8 mouse cellular contexts compared by ENCODE assay signal in the genomic region with DNA sequence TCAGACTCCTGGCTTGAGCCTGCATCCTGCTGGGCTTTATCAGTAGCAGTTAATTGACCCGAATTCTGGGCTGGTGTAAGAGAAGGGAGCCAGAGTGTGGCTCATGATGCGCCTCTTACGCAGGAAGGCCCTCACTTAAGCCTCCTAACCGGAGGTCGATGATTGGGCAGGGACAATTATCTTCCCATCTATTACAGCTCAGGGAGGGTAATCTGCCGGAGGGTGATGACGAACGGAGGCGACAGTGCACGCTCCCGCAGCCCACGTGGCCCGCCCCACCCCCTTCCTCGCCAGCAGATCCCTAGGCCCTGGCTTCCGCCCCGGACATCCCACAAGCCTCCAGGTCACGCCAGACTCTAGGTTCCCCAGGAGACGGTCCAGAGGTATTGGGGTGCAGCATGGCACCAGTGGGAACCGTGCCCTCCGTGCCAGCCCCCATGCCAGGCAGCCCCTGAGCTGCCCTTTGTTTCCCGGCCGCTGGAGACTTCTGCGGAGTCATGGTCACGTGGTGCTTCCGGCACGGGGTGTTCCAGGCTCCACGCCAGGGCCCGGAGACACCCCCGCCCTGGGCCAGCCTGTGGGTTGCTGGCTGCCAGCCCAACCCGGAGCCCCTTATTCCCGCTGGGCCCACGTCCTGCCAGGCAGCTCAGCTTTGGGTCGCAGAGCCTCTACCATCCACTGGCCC. TPM values are rescaled to one million over a fixed set of nuclear protein-coding genes. Genes with fewer than 3 reads are reported as not detected.
DNase-seq lines count a peak whose midpoint lies in the region; ATAC-seq and TF ChIP-seq lines count a peak whose summit lies in the region.

No protein-coding gene starts in this region.

- no peaks in the 10 kb centered on the region for H3K9me3 ChIP-seq in hindbrain, postnatal 0 days (ENCODE audit: low read length)

- WGBS in hindbrain, postnatal 0 days = 5% methylated on average over 33 of the region's 33 CpGs

- peak; percentile 93 for ATAC-seq in hindbrain, postnatal 0 days
- peak; percentile 89 for ATAC-seq in megakaryocyte, adult 5-6 weeks (ENCODE audit: poor library complexity, severe bottlenecking)

- H3K27me3 ChIP-seq in hindbrain, postnatal 0 days (ENCODE audit: insufficient read depth, low read length) = no peaks in the 10 kb centered on the region

- H3K27ac ChIP-seq in gastrocnemius, adult 2 months = peak overlapping the region; percentile 94
- H3K27ac ChIP-seq in hindbrain, postnatal 0 days = peak overlapping the region; percentile 93

- H3K9ac ChIP-seq in hindbrain, postnatal 0 days (replicated peaks; ENCODE audit: low read length) = peak overlapping the region; percentile 50

- H3K36me3 ChIP-seq in hindbrain, postnatal 0 days (ENCODE audit: insufficient read depth, low read length) = no peaks in the 10 kb centered on the region

- peak overlapping the region; percentile 55 for H3K4me2 ChIP-seq in hindbrain, postnatal 0 days (ENCODE audit: low read depth, low read length)

- peak overlapping the region; percentile 72 for H3K4me3 ChIP-seq in gastrocnemius, adult 2 months
- peak overlapping the region; percentile 22; the same call in 1 of the 2 replicates for H3K4me3 ChIP-seq in hindbrain, postnatal 0 days (ENCODE audit: low read length)

- TF ChIP-seq CTCF in gastrocnemius, adult 2 months (IDR thresholded peaks at IDR 0.05) = no peak
- peak; percentile 3; the same call in 1 of the 2 replicates for TF ChIP-seq CTCF in hindbrain, postnatal 0 days (IDR thresholded peaks at IDR 0.05; ENCODE audit: low read depth)

- intact Hi-C loops in gastrocnemius, adult 2 months (cut with DNase I) = loop anchor here (5.0 kb wide), 1 partner anchor 40 kb away; no protein-coding TSS in a partner anchor

- DNase-seq in ZHBTc4 (ENCODE audit: low read depth, low spot score) = peak; percentile 84
- DNase-seq in cerebellum, postnatal 4 days (ENCODE audit: low spot score in 2 of 2) = peak; percentile 84 to 90
- DNase-seq in gastrocnemius, adult 2 months = peak; percentile 90
- DNase-seq in hindbrain, postnatal 0 days (ENCODE audit: low spot score) = peak; percentile 93
- DNase-seq in left cerebral cortex, adult 8-10 months (ENCODE audit: low spot score in 2 of 2) = peak; percentile 82 to 91
- DNase-seq in right cerebral cortex, adult 18-20 months = peak; percentile 93
- DNase-seq in urinary bladder, adult 2 months (ENCODE audit: low spot score) = peak; percentile 84

- H3K4me1 ChIP-seq in hindbrain, postnatal 0 days (ENCODE audit: insufficient read depth, low read length) = peaks cover 20% of the 10 kb centered on the region

RNA-seq across cellular contexts. Expression of a gene that starts 9.0 kb away (rescaled TPM):
- under 1 TPM; 0.59 to 0.99 TPM for total RNA-seq in gastrocnemius, adult 2 months (2021)
- not detected in 2 replicates for total RNA-seq in hindbrain, postnatal 0 days (2014; rRNA removed)
- polyA plus RNA-seq in hindbrain, postnatal 0 days (2015; fragmentation: Nextera tagmentation; extraction: Ambion mirVana) = 0.26 and 0.40 TPM in 2 replicates
- total RNA-seq in left cerebral cortex, adult 8-10 months (2022) = 1 to 10 TPM in 2 of 4 experiments, under 1 TPM in 2; 0.59 to 1.7 (median 1.2) TPM
- total RNA-seq in megakaryocyte, adult 5-6 weeks (2015) = 0.25 TPM in 1 of 2 replicates, not detected in the other
- 0.18 TPM in 1 of 2 replicates, not detected in the other for total RNA-seq in megakaryocyte, adult 5-6 weeks (2017)
- polyA plus RNA-seq in urinary bladder, adult 2 months (2012; rRNA removed) = 2.2 and 2.8 TPM in 2 replicates

RNA-seq across cellular contexts. Expression of a gene that starts 31.7 kb away (rescaled TPM):
- total RNA-seq in gastrocnemius, adult 2 months (2021) = 1 to 10 TPM; 6.8 to 9.7 TPM
- total RNA-seq in hindbrain, postnatal 0 days (2014; rRNA removed) = 5.8 and 10.6 TPM in 2 replicates
- polyA plus RNA-seq in hindbrain, postnatal 0 days (2015; fragmentation: Nextera tagmentation; extraction: Ambion mirVana) = 10.0 and 11.2 TPM in 2 replicates
- 10 to 100 TPM in 2 of 4 experiments, 1 to 10 TPM in 2; 2.9 to 16.9 (median 10.0) TPM for total RNA-seq in left cerebral cortex, adult 8-10 months (2022)
- total RNA-seq in megakaryocyte, adult 5-6 weeks (2015) = 164 and 167 TPM in 2 replicates
- 341 and 407 TPM in 2 replicates for total RNA-seq in megakaryocyte, adult 5-6 weeks (2017)
- polyA plus RNA-seq in urinary bladder, adult 2 months (2012; rRNA removed) = 115 and 129 TPM in 2 replicates

Comparison
In these comparisons a context has a peak if more than half of its experiments do, and no peak if none do; other contexts are left out.
1. Peak in every context shown above with its lines: DNase-seq, ATAC-seq, H3K4me3 ChIP-seq and H3K27ac ChIP-seq.
2. RNA of a gene that starts 31.7 kb away (total RNA-seq): 164 to 407 TPM in megakaryocyte, adult 5-6 weeks; 2.9 to 16.9 TPM in left cerebral cortex, adult 8-10 months, 6.8 to 9.7 TPM in gastrocnemius, adult 2 months and 5.8 to 10.6 TPM in hindbrain, postnatal 0 days; every median in the first group is over 4 times any median in the second.